Mouse (Mus musculus) neutrophil, adult 5-6 weeks (primary cell): ENCODE results near the gene Tmprss5. TPM values are rescaled to one million over a fixed set of nuclear protein-coding genes. Genes with fewer than 3 reads are reported as not detected.

Experiments
- ATAC-seq: fragments of 151-379, 151-347 bp; 2 replicates; pipeline ENCODE4 v1.8.0; 2017; ENCODE audit warnings: mild to moderate bottlenecking, moderate TSS enrichment; ENCODE audit not compliant: insufficient number of reproducible peaks, poor library complexity, low FRiP score, severe bottlenecking; ENCODE audit errors: extremely low read depth
- total RNA-seq: library from RNA; stranded (forward); fragments of 200-1000 nt; gene quantifications from 2 replicates; pipeline ENCODE4 v1.2.3, GENCODE M21; 2017

Gene Tmprss5
- total RNA-seq = not detected in 2 replicates

DNA sequence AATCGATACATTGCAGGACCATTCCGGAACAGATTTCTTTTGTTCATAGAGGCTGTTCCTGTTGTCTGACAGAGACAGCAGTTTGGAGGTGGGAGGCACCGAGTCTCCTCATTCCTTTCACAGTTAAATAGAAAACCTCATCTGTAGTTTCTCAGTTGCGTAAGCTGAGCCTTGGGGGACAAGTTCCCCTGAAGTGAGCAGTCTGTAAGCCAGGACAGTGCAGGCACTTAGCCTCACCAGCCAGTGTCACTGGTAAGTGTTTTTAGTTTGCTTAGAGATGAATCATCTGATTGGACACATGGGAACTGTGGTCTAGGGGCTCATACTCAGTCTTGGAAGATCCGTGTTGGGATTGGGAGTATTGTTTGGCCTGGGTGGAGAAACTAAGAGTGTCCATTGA is at the start of gene Tmprss5:
TSS of gene Tmprss5 (plus strand) at position 154 of the 400 bp plus-strand sequence.
- ATAC-seq = no peak

DNA sequence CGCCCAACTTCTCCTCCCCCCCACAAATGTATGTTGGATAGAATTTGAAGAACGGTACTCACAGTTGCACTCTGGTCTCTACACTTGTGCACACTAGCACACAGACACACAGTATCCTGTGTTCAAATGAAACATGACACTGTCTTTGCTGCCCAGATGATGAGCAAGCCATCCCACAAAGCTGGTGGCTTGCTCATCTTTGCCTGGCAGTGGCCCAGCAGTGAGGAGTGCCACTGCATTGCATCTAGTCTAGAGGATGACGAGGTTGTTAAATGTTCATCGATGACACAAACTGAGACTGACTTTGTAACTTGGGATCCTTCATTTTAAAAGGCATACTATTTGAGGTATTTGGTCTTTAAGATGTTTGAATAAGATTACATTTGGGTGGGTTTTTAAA is 46.3 kb upstream of the Tmprss5 start:
- no peak for ATAC-seq

DNA sequence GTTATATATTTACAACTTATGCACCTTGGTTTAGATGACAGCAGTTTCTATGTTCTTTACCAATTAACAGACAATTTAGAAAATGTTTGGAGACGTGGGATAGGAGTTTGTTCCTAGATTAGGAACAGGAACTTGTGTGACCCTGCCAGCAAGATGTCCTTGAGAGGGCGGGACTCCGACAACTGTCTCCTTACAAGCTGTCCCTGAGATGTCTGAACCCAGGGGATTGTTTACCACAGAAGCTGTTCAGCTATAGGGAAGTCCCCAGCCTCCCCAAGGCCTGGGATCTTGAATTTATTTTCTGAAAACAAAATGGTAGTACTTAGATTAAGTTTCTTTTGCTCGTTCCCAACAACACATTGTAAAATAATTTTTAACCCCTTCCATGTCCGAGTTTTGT is 30.2 kb upstream of the Tmprss5 start:
- no peak for ATAC-seq

DNA sequence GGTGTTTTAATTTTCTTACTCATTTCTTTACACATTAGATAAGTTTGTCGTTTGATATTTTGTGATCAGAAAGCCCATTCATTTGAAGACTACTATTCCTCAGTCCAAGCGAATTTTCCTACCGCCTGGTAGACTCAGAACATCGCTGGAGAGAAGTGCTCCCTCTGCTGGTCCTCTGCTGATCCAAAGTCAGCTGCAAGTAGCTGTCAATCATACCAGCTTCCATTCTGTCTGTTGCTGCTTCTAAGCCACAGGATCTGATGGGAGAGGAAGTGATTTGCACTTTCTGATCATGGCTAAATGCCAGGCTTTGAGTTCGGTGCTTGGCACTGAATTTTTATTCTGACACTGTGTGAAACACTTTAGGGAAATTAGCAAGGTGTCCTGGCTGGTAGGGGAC is 29.7 kb upstream of the Tmprss5 start:
- peak; percentile 39; the same call in 1 of the 2 replicates for ATAC-seq

DNA sequence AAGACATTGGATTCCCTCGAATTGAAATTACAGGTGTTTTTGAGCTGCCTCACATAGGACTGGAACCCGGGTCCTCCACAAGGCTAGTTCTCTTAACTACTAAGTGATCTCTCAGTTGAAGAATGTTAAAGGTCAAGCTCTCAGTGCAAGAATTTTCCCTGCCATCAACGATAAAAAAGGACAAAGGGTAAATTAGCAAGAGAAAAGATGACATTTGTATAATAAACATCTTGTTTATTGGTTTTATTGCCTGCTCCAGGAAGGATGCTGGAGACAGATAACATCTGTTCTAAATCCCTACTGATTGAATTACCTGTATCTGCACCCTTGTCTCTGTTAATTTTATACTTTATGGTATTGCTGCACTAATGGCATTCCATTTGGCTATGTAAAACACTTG is 27.0 kb upstream of the Tmprss5 start:
- ATAC-seq = no peak

DNA sequence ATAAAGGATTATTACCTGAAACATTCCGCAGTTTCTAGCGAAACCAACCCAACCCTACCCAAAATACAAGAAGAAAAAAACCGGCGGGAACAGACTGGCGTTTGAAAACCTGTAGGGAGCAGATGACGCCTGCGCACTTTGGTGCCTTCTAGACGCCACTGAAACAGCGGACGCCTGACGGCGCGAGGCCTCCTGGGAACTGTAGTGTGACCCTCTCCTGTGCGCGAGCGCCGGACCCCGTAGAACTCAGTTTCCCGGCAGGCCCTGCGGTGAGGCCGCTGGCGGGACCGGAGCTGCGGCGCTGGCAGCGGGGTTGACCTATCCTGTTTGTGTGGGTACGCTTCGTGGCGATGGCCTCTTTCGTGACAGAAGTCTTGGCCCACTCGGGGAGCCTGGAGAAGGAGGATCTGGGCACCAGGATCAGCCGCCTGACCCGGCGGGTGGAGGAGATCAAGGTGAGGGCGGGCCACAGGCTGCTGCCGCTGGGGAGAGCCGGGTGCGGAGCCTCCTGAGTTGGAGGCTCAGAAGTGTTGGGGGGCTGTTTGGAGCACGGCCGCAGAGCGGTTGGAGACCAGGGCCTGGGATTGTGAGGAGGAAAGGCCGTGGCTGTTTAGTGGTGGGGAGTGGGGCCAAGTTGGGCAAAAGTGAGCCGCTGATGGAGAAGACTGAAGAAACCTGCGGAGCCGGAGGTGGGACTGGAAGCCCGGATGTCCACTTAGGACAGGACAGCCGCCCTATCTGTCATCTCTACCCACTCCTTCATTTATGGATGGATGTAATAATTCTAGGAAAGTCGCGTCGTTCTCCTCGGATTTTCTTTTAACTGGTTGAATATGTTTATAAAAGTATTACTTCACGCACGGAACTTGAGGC is 25.5 kb upstream of the Tmprss5 start, which contains the start of gene Zw10:
TSS of gene Zw10 (plus strand) at position 281 of the 873 bp plus-strand sequence.
- peak; percentile 98 for ATAC-seq

DNA sequence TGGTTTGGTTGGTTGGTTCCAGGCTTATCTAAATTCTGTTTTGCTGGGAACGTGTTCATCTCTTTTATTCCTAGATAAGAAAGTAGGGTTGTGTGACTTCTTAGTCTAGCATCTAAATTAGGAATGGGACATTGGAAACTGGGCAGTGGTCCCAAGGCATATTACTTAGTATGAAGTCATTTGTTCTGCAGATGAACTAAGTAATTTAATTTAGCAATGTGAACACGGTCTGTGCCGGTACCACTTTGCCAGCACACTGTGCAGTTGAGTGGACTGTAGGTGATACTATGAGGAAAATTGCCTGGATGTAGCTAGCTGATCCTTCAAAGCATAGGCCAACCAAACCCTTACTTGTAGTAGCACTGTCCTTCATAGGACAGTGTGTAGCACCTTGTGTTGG is 4.2 kb upstream of the Tmprss5 start:
- no peak for ATAC-seq

DNA sequence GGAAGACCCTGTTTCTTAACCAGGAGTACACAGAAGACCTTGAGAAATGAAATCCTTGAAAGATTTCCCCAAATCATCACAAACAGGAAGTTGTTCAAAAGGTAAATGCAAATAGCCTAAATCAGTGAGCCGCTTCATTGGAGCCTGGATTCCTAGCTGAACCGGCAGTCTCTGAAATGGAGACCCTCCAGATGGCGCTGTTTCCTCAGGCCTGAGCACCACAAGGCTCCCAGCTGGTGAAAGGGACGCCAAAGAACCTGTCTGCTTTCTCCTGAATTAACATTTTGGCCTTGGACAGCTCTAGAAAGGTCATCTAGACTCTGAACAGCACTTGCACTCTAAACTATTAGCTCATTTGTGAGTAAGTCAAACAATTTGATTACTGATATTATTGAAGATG is 501 bp downstream of the Tmprss5 start:
- no peak for ATAC-seq

DNA sequence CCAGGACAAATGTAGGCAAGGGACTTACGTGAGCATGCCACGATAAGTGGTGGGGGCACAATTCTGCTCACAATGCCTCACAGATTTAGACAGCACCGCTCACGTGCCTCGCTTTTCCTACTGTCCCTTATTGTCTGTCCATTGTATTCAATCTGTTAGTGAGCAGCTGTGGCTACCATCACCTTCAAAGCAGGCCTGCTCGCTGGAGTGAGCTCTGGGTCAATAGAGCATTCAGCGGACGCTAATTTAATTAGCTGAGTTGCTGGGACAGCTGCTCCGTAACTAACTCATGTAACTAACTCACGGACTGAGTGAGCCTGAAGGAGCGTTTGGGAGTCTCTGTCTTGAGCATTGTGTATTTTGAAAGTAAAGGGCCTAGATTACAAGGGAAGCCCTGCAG is 6.3 kb downstream of the Tmprss5 start:
- ATAC-seq = no peak

DNA sequence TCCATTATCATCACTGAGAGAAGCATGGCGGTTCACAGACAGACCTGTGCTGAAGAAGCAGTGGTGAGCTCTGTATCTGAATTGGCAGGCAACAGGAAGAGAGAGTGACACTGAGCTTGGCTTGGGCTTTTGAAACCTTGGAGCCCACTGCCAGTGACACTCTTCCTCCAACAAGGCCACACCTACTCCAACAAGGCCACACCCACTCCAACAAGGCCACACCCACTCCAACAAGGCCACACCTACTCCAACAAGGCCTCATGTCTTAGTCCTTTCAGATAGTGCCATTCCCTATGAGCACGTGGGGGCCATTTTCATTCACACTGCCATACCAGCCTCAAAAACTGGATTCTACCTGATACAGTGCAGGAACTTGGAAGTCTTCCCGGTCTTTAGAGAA is 17.8 kb downstream of the Tmprss5 start:
- ATAC-seq = no peak

DNA sequence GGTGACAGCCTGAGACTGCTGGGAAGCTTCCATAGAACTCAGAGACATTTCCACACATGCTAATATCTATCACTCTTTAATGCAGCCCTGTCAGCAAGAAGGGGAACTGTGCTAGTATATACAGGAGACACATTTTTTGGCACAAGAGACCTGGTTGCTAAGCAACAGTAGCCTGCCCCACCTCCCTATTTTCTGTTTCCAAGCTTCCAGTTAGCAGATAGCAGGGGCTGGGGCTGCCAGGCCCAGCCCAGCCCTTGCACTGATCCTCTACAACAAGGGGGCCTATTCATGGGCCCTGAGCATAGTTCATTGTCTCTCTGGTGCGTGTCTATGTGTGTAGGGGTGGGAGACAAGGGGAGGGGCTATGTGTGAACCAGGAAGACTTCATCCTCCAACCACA is 21.3 kb downstream of the Tmprss5 start:
- ATAC-seq = no peak

DNA sequence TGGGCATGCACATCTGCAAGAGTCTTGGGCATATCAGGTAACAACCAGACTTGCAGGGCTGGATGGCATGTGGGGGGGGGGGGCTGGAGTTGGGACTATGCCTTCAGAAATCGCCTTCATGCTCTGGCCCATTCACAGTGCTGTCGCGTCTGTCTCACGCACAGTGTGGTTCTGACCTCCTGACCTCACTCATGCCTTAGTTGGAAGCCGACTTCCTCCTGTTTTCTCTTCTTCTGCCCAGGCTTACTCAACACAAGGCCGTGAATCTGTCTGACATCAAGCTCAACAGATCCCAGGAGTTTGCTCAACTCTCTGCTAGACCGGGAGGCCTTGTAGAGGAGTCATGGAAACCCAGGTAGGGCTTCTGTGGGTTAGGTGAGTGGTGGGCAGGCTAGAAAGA is 28.0 kb downstream of the Tmprss5 start:
- no peak for ATAC-seq

DNA sequence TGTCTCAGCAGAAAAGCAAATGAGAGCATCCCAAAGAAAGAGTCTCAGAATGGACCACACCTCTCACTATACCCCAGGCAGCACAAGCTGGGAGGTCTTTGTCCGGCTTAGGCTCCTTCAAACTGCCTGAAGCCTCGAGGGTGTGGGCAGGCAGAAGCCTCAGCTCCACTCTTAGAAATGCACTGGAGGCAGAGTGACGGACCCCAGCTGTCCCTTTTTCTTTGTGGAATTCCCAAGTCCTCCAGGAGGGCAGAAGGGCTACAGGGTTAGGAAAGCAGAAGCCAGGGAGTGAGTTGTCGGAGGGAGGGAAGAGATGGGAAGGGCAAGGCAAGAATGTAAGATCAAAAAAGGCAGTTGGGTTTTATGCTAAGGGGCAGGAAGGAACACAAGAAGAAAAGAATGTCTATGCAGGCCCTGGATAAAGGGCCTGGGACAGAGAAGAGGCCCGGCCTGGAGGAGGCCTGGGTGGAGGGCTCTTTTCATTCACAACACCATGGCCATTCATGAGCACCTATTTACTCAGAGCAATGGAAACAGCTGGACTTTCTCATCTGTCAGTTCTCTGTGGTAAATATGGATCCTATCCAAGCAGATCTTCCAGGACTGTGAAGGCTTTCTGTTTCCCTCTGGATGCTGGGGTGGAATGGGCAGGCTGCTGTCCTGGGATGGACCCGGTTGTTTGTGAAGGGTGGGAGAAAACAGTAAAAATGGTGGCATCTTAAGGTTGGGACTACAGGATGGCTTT is 29.6 kb downstream of the Tmprss5 start:
- ATAC-seq = no peak

DNA sequence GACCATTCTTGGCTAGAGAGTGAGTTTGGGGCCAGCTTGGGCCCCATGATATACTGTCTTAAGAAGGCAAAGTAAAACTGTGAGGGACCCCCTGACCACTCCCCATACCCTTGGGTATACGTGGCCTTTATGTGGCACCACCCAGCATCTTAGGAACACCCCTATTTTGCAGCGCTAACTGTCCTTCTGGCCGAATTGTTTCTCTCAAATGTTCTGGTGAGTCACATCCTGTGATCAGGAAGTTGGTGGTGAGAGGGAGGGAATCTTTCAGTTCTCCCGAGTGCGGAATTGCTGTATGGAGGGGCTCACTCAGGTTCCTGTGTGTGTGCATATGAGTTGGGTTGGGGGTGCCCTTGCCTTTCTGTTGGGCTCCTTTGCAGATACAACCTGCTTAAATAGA is 30.2 kb downstream of the Tmprss5 start:
- ATAC-seq = no peak

DNA sequence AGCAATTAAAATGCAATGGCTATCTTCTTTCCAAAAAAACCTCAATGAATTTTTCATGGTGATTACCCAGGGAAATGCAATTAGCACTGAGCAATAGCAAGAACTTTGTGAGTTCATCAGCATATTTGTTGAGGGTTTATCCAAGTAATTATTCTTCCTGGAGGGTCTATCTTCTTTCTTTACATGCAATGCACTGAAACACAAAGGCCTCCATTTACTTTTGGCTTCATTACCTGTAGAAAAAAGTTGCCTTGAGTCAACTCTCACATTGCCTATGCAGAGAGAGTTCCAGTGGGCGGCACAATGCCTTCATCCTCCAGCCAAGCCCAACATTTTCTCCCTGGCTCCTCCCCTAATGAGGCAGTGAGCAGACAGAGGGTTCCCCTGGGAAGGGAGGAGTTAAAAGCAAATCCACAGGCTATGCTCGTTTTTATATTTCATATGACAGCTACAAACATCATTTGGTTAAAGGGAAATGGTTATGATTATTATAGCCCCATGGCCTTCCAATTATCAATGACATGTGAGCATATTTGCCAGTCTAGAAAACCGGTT is 37.3 kb downstream of the Tmprss5 start:
- ATAC-seq = no peak

DNA sequence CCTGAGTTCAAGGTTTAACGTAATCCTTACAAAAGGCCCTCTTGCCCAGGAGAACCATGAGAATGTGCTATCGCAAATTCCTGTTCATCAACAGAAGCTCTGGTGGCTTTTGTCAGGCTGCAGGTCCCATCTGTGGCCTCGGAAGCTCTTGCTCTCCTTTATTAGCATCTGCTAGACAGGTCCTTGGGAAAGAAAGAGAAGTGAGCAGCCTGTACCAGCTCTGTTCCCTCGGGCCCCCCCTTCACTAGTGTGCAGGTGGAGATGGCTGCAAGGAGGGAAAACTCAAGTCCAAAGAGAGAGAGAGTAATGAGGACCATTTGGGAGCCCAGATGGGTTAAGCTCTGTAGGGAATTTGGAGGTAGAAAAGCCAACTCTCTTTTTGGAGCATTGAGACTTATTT is 38.7 kb downstream of the Tmprss5 start:
- no peak for ATAC-seq

DNA sequence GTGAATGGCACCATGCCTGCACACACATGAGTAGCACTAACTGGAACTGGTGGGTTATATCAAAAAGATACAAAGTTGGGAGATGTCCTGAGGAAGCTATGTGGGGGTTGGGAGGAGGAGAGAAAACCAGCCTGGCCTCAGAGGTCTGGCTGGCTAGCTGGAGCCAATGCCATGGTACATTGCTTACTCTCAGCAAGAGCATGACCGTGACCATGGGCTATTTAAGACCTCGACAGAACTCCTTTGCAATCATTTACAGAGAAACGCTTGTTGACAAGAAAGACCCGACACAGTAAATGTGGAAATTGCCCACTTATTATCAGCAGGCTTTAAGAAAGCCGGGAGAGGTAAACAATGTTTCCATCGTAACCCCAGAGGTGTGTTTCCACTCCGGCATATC is 44.6 kb downstream of the Tmprss5 start:
- ATAC-seq = no peak

DNA sequence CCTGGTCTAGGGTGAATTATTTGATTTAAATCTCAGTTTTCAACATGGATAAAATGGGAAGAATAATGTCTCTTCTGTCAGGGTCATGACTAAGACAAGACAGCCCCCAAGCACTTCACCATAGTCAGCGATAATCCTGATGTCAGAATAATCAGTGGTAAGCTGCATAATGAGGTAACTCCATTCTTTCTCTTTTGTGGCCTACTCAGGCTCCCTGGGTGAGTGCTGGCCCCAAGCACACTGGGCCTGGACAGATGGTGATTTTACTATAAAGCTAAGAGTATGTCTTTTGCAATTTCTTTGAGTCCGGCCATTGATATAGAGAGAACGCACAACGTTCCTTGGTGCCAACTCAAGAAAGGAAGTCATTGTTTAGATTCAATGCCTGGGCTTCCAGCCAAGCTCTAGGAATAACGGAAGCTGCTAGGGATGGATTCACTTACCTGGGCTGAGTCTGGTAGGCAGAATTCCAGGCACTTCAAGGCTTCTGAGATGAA is 49.5 kb downstream of the Tmprss5 start:
- no peak for ATAC-seq

DNA sequence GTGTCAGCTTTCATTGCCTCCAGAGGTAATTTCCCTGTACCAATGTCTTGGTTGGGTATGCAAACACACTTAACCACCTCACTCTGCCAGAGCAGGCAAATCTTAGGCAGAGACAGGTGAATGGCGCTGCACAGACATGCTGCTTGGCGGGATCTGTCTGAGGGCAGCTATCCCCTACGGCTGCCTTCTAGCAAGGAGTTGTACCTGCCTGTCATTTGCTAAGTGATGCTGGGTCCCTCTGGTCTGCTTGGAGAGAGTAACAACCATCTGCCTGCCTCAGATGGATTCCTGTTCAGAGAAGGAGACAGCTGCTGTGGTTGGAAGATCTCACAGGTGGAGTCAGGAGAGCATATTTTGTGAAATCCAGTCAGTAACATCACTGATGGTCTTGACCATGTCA is 62.8 kb downstream of the Tmprss5 start:
- ATAC-seq = no peak

DNA sequence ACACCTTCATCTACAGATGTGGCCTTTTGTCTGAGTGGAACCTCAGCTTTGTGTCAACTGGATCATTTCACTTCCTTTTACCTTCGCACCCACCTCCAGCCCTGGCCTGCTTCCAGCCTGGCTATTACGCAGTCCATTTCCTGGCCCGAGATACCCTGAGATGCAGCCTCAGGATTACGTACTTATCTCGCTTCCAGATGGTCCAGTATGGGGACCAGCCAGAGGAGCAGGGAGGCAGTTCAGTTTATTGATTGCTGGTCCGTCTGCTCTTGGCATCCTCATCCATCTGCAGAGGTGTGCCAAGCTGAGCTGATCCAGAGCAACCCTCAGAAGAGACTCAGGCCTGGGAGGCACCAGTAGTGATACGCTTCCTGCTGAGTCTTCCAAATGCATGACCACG is 64.7 kb downstream of the Tmprss5 start:
- no peak for ATAC-seq
